Comparison of ENCODE assay signal across 8 mouse cellular contexts in genomic region chr6:17725841-17726460, GRCm38 (mm10). TPM values are rescaled to one million over a fixed set of nuclear protein-coding genes. Genes with fewer than 3 reads are reported as not detected.
A peak's percentile ranks its signal among the peaks of the same experiment; 100 is the strongest.
DNase-seq lines count a peak whose midpoint lies in the region; ATAC-seq lines count a peak whose summit lies in the region.

No protein-coding gene starts in this region.

- H3K27me3 ChIP-seq in embryonic facial prominence, embryonic 11.5 days (ENCODE audit: control insufficient read depth, insufficient read depth, low read length): no peaks in the 10 kb centered on the region
- no peaks in the 10 kb centered on the region for H3K27me3 ChIP-seq in kidney, embryonic 14.5 days (ENCODE audit: control insufficient read depth, insufficient read depth, low read length)
- no peaks in the 10 kb centered on the region for H3K27me3 ChIP-seq in limb, embryonic 11.5 days (ENCODE audit: control insufficient read depth, insufficient read depth, low read length)
- H3K27me3 ChIP-seq in midbrain, embryonic 13.5 days: 0 out of 2 replicates have a peak, but pooled peaks cover 3% of the 10 kb centered on the region

- H3K4me1 ChIP-seq in embryonic facial prominence, embryonic 11.5 days (ENCODE audit: control insufficient read depth, insufficient read depth, low read length): no peaks in the 10 kb centered on the region
- no peaks in the 10 kb centered on the region for H3K4me1 ChIP-seq in kidney, embryonic 14.5 days (ENCODE audit: control insufficient read depth, insufficient read depth, low read length)
- peaks cover 4% of the 10 kb centered on the region; the same call in 1 of the 2 replicates for H3K4me1 ChIP-seq in limb, embryonic 11.5 days (ENCODE audit: control insufficient read depth, insufficient read depth, low read length)
- peaks cover 10% of the 10 kb centered on the region; the same call in 1 of the 2 replicates for H3K4me1 ChIP-seq in midbrain, embryonic 13.5 days (replicated peaks)

- H3K9me3 ChIP-seq in embryonic facial prominence, embryonic 11.5 days (replicated peaks; ENCODE audit: control insufficient read depth, low read length): no peaks in the 10 kb centered on the region
- H3K9me3 ChIP-seq in kidney, embryonic 14.5 days (ENCODE audit: control insufficient read depth, low read length): no peaks in the 10 kb centered on the region
- no peaks in the 10 kb centered on the region for H3K9me3 ChIP-seq in limb, embryonic 11.5 days (ENCODE audit: control insufficient read depth, low read length)
- H3K9me3 ChIP-seq in midbrain, embryonic 13.5 days: no peaks in the 10 kb centered on the region

- no peak overlapping the region for H3K4me2 ChIP-seq in embryonic facial prominence, embryonic 11.5 days (ENCODE audit: low read depth, low read length)
- no peak overlapping the region; the same call in 1 of the 2 replicates for H3K4me2 ChIP-seq in kidney, embryonic 14.5 days (replicated peaks; ENCODE audit: low read depth, low read length)
- H3K4me2 ChIP-seq in limb, embryonic 11.5 days (ENCODE audit: low read depth, severe bottlenecking): no peak overlapping the region
- H3K4me2 ChIP-seq in midbrain, embryonic 13.5 days (replicated peaks): no peak overlapping the region

- H3K36me3 ChIP-seq in embryonic facial prominence, embryonic 11.5 days (replicated peaks; ENCODE audit: control insufficient read depth, insufficient read depth, low read depth, low read length): no peaks in the 10 kb centered on the region
- H3K36me3 ChIP-seq in kidney, embryonic 14.5 days (ENCODE audit: control insufficient read depth, insufficient read depth, low read length): no peaks in the 10 kb centered on the region
- H3K36me3 ChIP-seq in limb, embryonic 11.5 days (ENCODE audit: control insufficient read depth, insufficient read depth, low read length): no peaks in the 10 kb centered on the region
- H3K36me3 ChIP-seq in midbrain, embryonic 13.5 days: no peaks in the 10 kb centered on the region

- DNase-seq in CD4-positive helper T cell, adult 2 months (ENCODE audit: low read depth, low spot score): peak; percentile 58
- peak; percentile 17 for DNase-seq in adrenal gland, adult 8-10 months
- DNase-seq in embryonic facial prominence, embryonic 11.5 days (ENCODE audit: low spot score): peak; percentile 80
- peak; percentile 48 to 59 for DNase-seq in heart, adult 9 months (ENCODE audit: low spot score in 2 of 2)
- DNase-seq in limb, embryonic 11.5 days (ENCODE audit: low spot score): peak; percentile 54
- DNase-seq in spleen, postnatal 4 days (ENCODE audit: low spot score in 2 of 2): peak; percentile 62 to 75

- no peak overlapping the region for H3K27ac ChIP-seq in embryonic facial prominence, embryonic 11.5 days (replicated peaks; ENCODE audit: low read depth, low read length)
- H3K27ac ChIP-seq in kidney, embryonic 14.5 days (ENCODE audit: low read depth, low read length): no peak overlapping the region
- H3K27ac ChIP-seq in limb, embryonic 11.5 days (replicated peaks; ENCODE audit: low read depth, low read length): no peak overlapping the region
- H3K27ac ChIP-seq in midbrain, embryonic 13.5 days: no peak overlapping the region

- 44% methylated on average over 7 of the region's 7 CpGs for WGBS in embryonic facial prominence, embryonic 11.5 days
- 46% methylated on average over 7 of the region's 7 CpGs for WGBS in kidney, embryonic 14.5 days
- WGBS in limb, embryonic 11.5 days: 46% methylated on average over 7 of the region's 7 CpGs
- WGBS in midbrain, embryonic 13.5 days: 48% methylated on average over 7 of the region's 7 CpGs

- ATAC-seq in embryonic facial prominence, embryonic 11.5 days (replicated peaks; ENCODE audit: insufficient number of reproducible peaks, low FRiP score, low TSS enrichment, low read depth): peak; percentile 62; the same call in 1 of the 2 replicates
- ATAC-seq in kidney, embryonic 14.5 days (ENCODE audit: low FRiP score, low TSS enrichment): peak; percentile 64; the same call in 1 of the 2 replicates
- ATAC-seq in limb, embryonic 11.5 days (ENCODE audit: insufficient number of reproducible peaks, low FRiP score, low TSS enrichment, low read depth): no peak
- ATAC-seq in midbrain, embryonic 13.5 days: peak; percentile 63; the same call in 1 of the 2 replicates

- no peak overlapping the region for H3K9ac ChIP-seq in embryonic facial prominence, embryonic 11.5 days (replicated peaks; ENCODE audit: low read length)
- no peak overlapping the region for H3K9ac ChIP-seq in kidney, embryonic 14.5 days (ENCODE audit: low read depth, low read length)
- no peak overlapping the region for H3K9ac ChIP-seq in limb, embryonic 11.5 days (ENCODE audit: low read length)
- H3K9ac ChIP-seq in midbrain, embryonic 13.5 days (replicated peaks): no peak overlapping the region

- no peak overlapping the region for H3K4me3 ChIP-seq in embryonic facial prominence, embryonic 11.5 days (ENCODE audit: low read depth, low read length)
- H3K4me3 ChIP-seq in kidney, embryonic 14.5 days (ENCODE audit: low read length): no peak overlapping the region
- H3K4me3 ChIP-seq in limb, embryonic 11.5 days (ENCODE audit: low read depth, low read length): no peak overlapping the region
- no peak overlapping the region for H3K4me3 ChIP-seq in midbrain, embryonic 13.5 days (replicated peaks)

RNA-seq across cellular contexts. Expression of gene St7, which starts 33.2 kb away (rescaled TPM):
- total RNA-seq in adrenal gland, adult 8-10 months (2022): 10 to 100 TPM; 24.7 to 32.7 (median 30.4) TPM
- polyA plus RNA-seq in embryonic facial prominence, embryonic 11.5 days (2014; fragmentation: Nextera tagmentation; extraction: Ambion mirVana): 25.5 and 26.6 TPM in 2 replicates
- polyA plus RNA-seq in kidney, embryonic 14.5 days (2014; fragmentation: Nextera tagmentation; extraction: Ambion mirVana): 18.0 and 22.4 TPM in 2 replicates
- 20.0 and 20.9 TPM in 2 replicates for polyA plus RNA-seq in limb, embryonic 11.5 days (2014; fragmentation: Nextera tagmentation; extraction: Ambion mirVana)
- polyA plus RNA-seq in midbrain, embryonic 13.5 days (2015; fragmentation: Nextera tagmentation; extraction: Ambion mirVana): 62.4 and 63.0 TPM in 2 replicates

Comparison
In these comparisons a context has a peak if more than half of its experiments do, and no peak if none do; other contexts are left out.
1. DNase-seq: peak in every context shown above with its lines; median percentile 80 in embryonic facial prominence, embryonic 11.5 days; 68 in spleen, postnatal 4 days; 58 in CD4-positive helper T cell, adult 2 months; 54 in limb, embryonic 11.5 days; 54 in heart, adult 9 months; 17 in adrenal gland, adult 8-10 months.